Mouse (Mus musculus): ENCODE measurements around the gene Muc15. TPM values are rescaled to one million over a fixed set of nuclear protein-coding genes. Genes with fewer than 3 reads are reported as not detected.

Gene Muc15
- polyA plus RNA-seq, 1 experiment from 2014 or later, result not detected

DNA sequence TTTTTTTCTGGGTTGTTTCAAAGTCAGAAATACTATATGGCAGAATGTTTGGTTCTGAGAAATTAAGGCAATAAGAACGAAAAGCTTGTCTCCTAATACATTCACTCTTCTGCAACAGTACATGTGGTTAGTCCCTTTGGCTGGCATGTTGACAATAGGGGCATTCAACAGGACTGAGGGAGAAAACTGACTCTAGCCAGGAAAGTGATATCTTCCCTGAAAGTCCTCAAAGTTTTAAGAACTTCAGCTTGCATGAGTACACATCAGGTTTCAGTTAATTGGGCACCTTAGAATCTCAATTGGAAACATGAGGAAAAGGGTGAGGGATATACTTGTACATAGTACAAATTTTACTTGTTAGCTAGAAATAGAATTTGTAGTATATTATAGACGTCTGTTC is 16.8 kb downstream of the Muc15 start:
- no peak for ATAC-seq
- no peak for TF ChIP-seq CTCF (IDR thresholded peaks at IDR 0.05; ENCODE audit: low read depth)

DNA sequence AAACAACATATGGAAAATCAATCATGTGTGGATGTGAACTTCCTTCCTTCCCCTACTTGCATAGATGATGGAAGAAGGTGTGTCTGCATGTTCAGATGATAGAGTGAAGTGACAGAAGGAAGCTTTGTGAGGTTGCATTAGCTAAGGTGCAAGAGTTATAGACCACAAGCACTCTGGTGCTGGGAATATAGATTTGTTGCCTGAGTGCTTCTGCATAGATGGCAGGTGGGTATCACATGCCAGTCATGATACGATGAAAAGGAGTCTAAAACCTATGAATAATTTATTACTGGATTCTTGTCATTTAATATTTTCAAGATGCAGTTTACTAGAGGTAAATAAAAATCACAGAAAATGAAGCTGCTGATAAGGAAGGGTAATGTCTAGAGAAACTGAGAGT is 18.6 kb downstream of the Muc15 start:
- Histone ChIP-seq H3K4me3 (ENCODE audit: low read depth, low read length) (no peak overlapping the region), H3K4me2 (replicated peaks; ENCODE audit: low read depth) (no peak overlapping the region), H3K27ac (ENCODE audit: low read depth, low read length) (no peak overlapping the region), H3K9me3 (ENCODE audit: control insufficient read depth) (no peaks in the 10 kb centered on the region), H3K27me3 (replicated peaks; ENCODE audit: control insufficient read depth, insufficient read depth, low read length) (no peaks in the 10 kb centered on the region), H3K9ac (ENCODE audit: low read depth, low read length) (no peak overlapping the region), H3K4me1 (replicated peaks; ENCODE audit: control insufficient read depth, insufficient read depth, low read length) (no peaks in the 10 kb centered on the region), H3K36me3 (ENCODE audit: control insufficient read depth, insufficient read depth) (no peaks in the 10 kb centered on the region)
- 83% methylated on average over 1 of the region's 1 CpGs for WGBS
- ATAC-seq, result no peak
- no peak for TF ChIP-seq CTCF (IDR thresholded peaks at IDR 0.05; ENCODE audit: low read depth)

More for the DNA sequence above, 16.8 kb downstream of the Muc15 start:
- Histone ChIP-seq H3K27ac (ENCODE audit: low read depth, low read length) (no peak overlapping the region), H3K36me3 (ENCODE audit: control insufficient read depth, insufficient read depth) (no peaks in the 10 kb centered on the region), H3K4me1 (replicated peaks; ENCODE audit: control insufficient read depth, insufficient read depth, low read length) (no peaks in the 10 kb centered on the region), H3K4me2 (replicated peaks; ENCODE audit: low read depth) (no peak overlapping the region), H3K9ac (ENCODE audit: low read depth, low read length) (no peak overlapping the region), H3K9me3 (ENCODE audit: control insufficient read depth) (no peaks in the 10 kb centered on the region), H3K4me3 (ENCODE audit: low read depth, low read length) (no peak overlapping the region), H3K27me3 (replicated peaks; ENCODE audit: control insufficient read depth, insufficient read depth, low read length) (no peaks in the 10 kb centered on the region)
- WGBS, result 63% methylated on average over 2 of the region's 2 CpGs

DNA sequence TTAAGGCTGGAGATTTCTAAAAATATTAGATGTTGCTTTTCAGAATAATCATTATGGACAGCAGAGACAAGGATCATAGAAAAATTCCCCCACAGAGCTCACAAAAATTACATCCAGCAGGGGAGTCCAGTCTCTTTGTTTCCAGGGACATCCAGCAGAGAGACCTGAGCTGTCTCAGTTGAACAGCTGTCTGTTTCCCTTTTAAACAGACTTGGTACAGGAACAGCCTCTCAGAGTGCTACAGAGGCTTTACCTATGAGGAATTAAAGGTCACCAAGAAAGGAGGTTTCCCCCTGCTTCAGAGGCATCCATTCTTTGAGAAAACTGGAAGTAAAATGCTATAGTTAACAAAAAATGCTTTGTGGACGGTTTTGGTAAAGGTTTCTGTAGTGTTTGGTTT is 19.4 kb downstream of the Muc15 start:
- H3K4me2 ChIP-seq (replicated peaks; ENCODE audit: low read depth), result no peak overlapping the region
- no peak overlapping the region for H3K9ac ChIP-seq (ENCODE audit: low read depth, low read length)
- WGBS, result 60% methylated on average over 1 of the region's 1 CpGs
- no peak for TF ChIP-seq CTCF (IDR thresholded peaks at IDR 0.05; ENCODE audit: low read depth)
- no peak for ATAC-seq
- no peaks in the 10 kb centered on the region for H3K9me3 ChIP-seq (ENCODE audit: control insufficient read depth)
- H3K4me3 ChIP-seq (ENCODE audit: low read depth, low read length), result no peak overlapping the region
- H3K27me3 ChIP-seq (replicated peaks; ENCODE audit: control insufficient read depth, insufficient read depth, low read length), result no peaks in the 10 kb centered on the region
- no peak overlapping the region for H3K27ac ChIP-seq (ENCODE audit: low read depth, low read length)
- no peaks in the 10 kb centered on the region for H3K36me3 ChIP-seq (ENCODE audit: control insufficient read depth, insufficient read depth)
- H3K4me1 ChIP-seq (replicated peaks; ENCODE audit: control insufficient read depth, insufficient read depth, low read length), result no peaks in the 10 kb centered on the region

DNA sequence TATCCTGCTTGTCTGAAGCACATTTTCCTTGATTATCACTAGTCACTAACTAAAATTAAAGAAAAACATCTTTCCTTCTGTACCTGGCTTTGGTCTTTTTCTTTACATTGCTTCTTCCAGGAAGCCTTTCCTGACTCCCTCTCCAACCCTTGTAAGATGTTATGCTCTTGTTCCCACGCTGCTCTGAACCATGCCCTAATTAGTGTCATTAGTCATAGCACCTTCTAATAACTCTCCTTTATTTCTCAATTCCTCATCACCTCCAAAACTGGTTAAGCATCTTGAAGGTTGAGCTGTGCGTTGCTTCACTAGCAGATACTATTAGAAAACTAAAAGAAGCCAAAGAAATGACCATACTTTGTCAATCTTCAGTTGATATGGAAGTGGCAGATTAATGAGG is 36.4 kb downstream of the Muc15 start:
- H3K4me1 ChIP-seq (replicated peaks; ENCODE audit: control insufficient read depth, insufficient read depth, low read length), result no peaks in the 10 kb centered on the region
- TF ChIP-seq CTCF (IDR thresholded peaks at IDR 0.05; ENCODE audit: low read depth), result no peak
- no peak overlapping the region for H3K4me2 ChIP-seq (replicated peaks; ENCODE audit: low read depth)
- no peaks in the 10 kb centered on the region for H3K36me3 ChIP-seq (ENCODE audit: control insufficient read depth, insufficient read depth)
- H3K9ac ChIP-seq (ENCODE audit: low read depth, low read length), result no peak overlapping the region
- no peak for ATAC-seq
- WGBS, result 79% methylated on average over 2 of the region's 2 CpGs
- H3K9me3 ChIP-seq (ENCODE audit: control insufficient read depth), result no peaks in the 10 kb centered on the region
- no peak overlapping the region for H3K27ac ChIP-seq (ENCODE audit: low read depth, low read length)
- no peak overlapping the region for H3K4me3 ChIP-seq (ENCODE audit: low read depth, low read length)
- H3K27me3 ChIP-seq (replicated peaks; ENCODE audit: control insufficient read depth, insufficient read depth, low read length), result no peaks in the 10 kb centered on the region

DNA sequence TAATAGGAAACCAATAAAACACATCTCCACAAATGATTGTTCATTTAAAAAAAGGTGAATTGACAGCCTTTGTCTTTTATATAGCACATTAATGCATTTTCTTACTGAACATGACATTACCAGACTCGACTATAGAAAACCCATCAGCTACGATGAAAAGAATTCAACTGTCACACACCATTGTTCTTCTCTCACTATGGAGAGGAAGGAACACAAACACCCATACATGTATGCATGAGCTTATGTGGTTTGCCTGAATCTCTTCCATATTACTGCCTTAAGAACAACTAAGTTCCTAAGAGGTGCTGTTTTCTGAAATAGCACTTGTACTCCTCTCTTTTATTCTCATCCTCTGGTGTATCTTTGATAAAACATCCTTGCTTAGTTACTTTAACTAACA is 38.3 kb downstream of the Muc15 start:
- Histone ChIP-seq H3K4me2 (replicated peaks; ENCODE audit: low read depth) (no peak overlapping the region), H3K9ac (ENCODE audit: low read depth, low read length) (no peak overlapping the region), H3K27me3 (replicated peaks; ENCODE audit: control insufficient read depth, insufficient read depth, low read length) (no peaks in the 10 kb centered on the region), H3K36me3 (ENCODE audit: control insufficient read depth, insufficient read depth) (no peaks in the 10 kb centered on the region), H3K9me3 (ENCODE audit: control insufficient read depth) (no peaks in the 10 kb centered on the region), H3K4me1 (replicated peaks; ENCODE audit: control insufficient read depth, insufficient read depth, low read length) (no peaks in the 10 kb centered on the region), H3K27ac (ENCODE audit: low read depth, low read length) (no peak overlapping the region), H3K4me3 (ENCODE audit: low read depth, low read length) (no peak overlapping the region)
- WGBS, result 89% methylated on average over 2 of the region's 2 CpGs
- no peak for TF ChIP-seq CTCF (IDR thresholded peaks at IDR 0.05; ENCODE audit: low read depth)
- ATAC-seq, result no peak

DNA sequence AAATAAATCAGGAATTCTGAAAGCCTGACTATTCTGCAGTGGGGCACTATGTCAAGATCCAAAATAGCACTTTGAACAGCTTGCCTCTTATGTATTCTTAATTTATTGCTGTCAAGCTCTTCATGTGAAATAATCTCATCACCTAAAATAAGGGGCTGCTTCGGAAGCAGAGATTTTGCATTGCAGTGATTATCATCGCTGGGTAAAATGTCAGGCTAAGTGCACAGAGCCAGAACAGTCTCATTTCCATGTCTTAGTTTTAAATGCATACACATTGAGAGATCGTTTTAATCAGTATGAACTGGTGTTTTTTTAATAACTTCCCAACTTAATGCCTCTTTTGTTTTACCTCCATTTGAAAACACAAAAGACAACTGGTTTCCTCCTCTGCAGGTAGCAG is 66.3 kb downstream of the Muc15 start:
- Histone ChIP-seq H3K4me3 (ENCODE audit: low read depth, low read length) (no peak overlapping the region), H3K36me3 (ENCODE audit: control insufficient read depth, insufficient read depth) (no peaks in the 10 kb centered on the region), H3K4me2 (replicated peaks; ENCODE audit: low read depth) (no peak overlapping the region), H3K4me1 (replicated peaks; ENCODE audit: control insufficient read depth, insufficient read depth, low read length) (no peaks in the 10 kb centered on the region), H3K9ac (ENCODE audit: low read depth, low read length) (no peak overlapping the region), H3K27ac (ENCODE audit: low read depth, low read length) (no peak overlapping the region), H3K9me3 (ENCODE audit: control insufficient read depth) (no peaks in the 10 kb centered on the region), H3K27me3 (replicated peaks; ENCODE audit: control insufficient read depth, insufficient read depth, low read length) (no peaks in the 10 kb centered on the region)
- no peak for TF ChIP-seq CTCF (IDR thresholded peaks at IDR 0.05; ENCODE audit: low read depth)
- ATAC-seq, result no peak
- 78% methylated on average over 3 of the region's 3 CpGs for WGBS

Other genes with a start within 250 kb of the Muc15 start
- gene Slc5a12, start 124.0 kb upstream of the Muc15 start, polyA plus RNA-seq (2015; fragmentation: Nextera tagmentation; extraction: Ambion mirVana), result 0.31 and 0.53 TPM in 2 replicates
- gene Ano3, start 229.6 kb downstream of the Muc15 start, polyA plus RNA-seq (2015; fragmentation: Nextera tagmentation; extraction: Ambion mirVana), result 0.01 and 0.03 TPM in 2 replicates

Measured in intestine, postnatal 0 days (tissue).